Mouse (Mus musculus): ENCODE results near the gene Vwc2. TPM values are rescaled to one million over a fixed set of nuclear protein-coding genes. Genes with fewer than 3 reads are reported as not detected.

Gene Vwc2
- polyA plus RNA-seq (2012; rRNA removed): 0.02 and 0.03 TPM in 2 replicates

DNA sequence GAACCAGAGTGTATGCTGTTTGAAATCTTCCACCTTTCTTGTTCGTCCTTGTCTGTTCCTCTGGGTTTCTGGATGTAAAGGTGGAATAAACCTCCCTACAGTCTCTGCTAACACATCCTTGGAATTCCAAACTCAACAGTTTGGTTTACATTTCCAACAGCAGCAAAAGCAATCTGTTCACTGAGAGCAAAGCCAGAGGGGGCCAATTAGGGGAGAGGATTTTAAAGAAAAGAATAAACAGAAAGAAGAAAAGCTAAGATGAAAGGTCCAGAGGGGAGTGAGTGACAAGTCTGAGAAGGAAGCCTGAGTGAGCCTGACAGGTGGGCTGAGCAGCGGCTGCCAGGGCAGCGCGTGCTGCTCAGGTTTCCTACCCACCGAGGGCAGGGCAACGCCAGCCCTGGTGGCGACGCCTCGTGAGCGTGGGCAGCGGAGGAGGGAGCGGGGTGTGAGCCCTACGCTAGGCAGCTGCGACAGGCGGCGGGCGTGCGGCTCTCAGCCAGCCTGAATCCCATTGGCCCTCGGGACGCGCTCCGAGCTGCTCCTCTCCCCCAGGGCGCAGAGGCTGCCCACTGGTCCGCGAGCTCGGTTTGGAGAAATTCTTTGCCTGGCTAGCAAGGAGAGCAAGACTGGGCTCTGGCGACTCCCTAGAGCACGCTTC, at the start of gene Vwc2:
Gene Vwc2, plus strand, starts transcription at position 648 of the 658 bp plus-strand sequence.

Data from liver, embryonic 18 days (tissue).